Mouse (Mus musculus): ENCODE measurements around the gene Tagap.
"Not testable (repeated sequence)": the region's sequence is repeated elsewhere in the genome, so short reads cannot be mapped to it uniquely, and the experiment has no call there.

The Tagap gene

GRCm38 (mm10) chr17:7946053-7946627 lies 20.3 kb downstream of the Tagap start:
- in situ Hi-C loops (cut with MboI; ENCODE audit: low pct_unique_long_range_greater_than_20kb in 1 of 2, low sequenced_read_pairs in 2 of 2, unreplicated experiment in 1 of 2), result not testable (repeated sequence)

DNA sequence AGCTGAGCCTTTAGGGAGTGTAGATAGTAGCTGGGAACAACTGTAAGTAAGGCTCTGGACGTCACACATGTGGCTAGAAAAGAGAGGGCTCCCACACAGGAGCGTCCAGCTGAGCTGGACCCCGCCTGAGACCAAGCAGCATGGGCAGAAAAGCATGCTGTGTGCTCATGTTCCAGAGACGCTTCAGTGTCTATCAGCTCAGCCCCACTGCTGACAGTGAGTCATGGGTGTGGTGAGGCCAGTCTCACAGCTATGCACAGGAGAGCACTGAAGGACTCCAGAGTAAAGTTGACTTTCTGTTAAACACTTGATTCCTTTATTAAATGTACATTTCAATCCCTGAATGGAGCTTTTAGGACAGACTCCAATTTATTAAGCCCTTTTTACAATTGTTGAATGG lies 25.5 kb downstream of the Tagap start:
- in situ Hi-C loops (cut with MboI; ENCODE audit: low pct_unique_long_range_greater_than_20kb in 1 of 2, low sequenced_read_pairs in 2 of 2, unreplicated experiment in 1 of 2), result not testable (repeated sequence)

- in situ Hi-C loops (cut with MboI; ENCODE audit: low pct_unique_long_range_greater_than_20kb in 1 of 2, low sequenced_read_pairs in 2 of 2, unreplicated experiment in 1 of 2), result not testable (repeated sequence)
Measured at GRCm38 (mm10) chr17:7957242-7957641, 31.4 kb downstream of the Tagap start.

DNA sequence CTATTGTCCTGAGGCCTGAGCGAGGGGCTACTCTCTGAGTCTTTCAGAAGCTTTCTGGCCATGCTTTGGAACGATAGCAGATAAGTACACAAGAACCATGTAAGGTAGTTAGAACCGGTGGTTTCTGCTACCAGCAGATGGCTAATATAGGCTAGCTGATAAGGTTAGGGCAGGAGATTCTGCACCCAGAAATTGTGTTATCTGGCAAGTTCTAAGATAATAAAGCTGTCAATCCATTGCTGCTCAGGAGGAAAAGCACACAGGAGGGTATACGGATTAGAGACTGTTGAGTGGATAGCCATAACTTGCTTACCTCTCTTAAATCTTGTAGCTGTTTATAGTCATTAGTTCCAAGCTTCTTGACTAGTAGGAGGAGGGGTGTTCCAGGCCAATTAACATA lies 37.5 kb downstream of the Tagap start:
- in situ Hi-C loops (cut with MboI; ENCODE audit: low pct_unique_long_range_greater_than_20kb in 1 of 2, low sequenced_read_pairs in 2 of 2, unreplicated experiment in 1 of 2), result not testable (repeated sequence)

GRCm38 (mm10) chr17:7964398-7964797 lies 38.6 kb downstream of the Tagap start:
- in situ Hi-C loops (cut with MboI; ENCODE audit: low pct_unique_long_range_greater_than_20kb in 1 of 2, low sequenced_read_pairs in 2 of 2, unreplicated experiment in 1 of 2), result not testable (repeated sequence)

- in situ Hi-C loops (cut with MboI; ENCODE audit: low pct_unique_long_range_greater_than_20kb in 1 of 2, low sequenced_read_pairs in 2 of 2, unreplicated experiment in 1 of 2), result not testable (repeated sequence)
Measured at GRCm38 (mm10) chr17:7968490-7968889, 42.7 kb downstream of the Tagap start.

DNA sequence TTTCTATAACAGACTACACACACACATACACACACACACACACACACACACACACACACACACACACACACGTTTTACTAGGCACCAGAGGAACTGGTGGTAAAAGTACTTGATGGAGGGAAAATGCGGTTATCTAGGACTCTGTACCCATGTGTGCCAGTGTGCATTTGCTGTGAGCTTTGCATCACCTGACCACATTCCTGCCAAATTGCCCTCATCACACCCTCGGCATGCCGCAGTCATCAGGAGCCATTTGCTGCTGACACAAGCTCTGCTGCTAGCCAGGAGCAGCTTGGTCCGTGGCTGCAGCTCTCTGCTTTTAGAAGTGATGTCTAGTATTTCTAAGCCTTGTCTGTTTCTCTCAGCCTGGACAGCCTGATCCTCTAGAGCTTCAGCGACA lies 44.0 kb downstream of the Tagap start:
- in situ Hi-C loops (cut with MboI; ENCODE audit: low pct_unique_long_range_greater_than_20kb in 1 of 2, low sequenced_read_pairs in 2 of 2, unreplicated experiment in 1 of 2), result not testable (repeated sequence)

GRCm38 (mm10) chr17:7983484-7983883 lies 57.7 kb downstream of the Tagap start:
- in situ Hi-C loops (cut with MboI; ENCODE audit: low pct_unique_long_range_greater_than_20kb in 1 of 2, low sequenced_read_pairs in 2 of 2, unreplicated experiment in 1 of 2), result not testable (repeated sequence)

Data from mouse embryonic stem cell (cell line).